Mouse (Mus musculus): ENCODE measurements at regions not wholly inside any gene's neighbourhood (a gene's known extent, or its start where the extent isn't known, plus 50 kb on each side); places are given as distances from the start of the nearest gene placed in this dataset.

DNA sequence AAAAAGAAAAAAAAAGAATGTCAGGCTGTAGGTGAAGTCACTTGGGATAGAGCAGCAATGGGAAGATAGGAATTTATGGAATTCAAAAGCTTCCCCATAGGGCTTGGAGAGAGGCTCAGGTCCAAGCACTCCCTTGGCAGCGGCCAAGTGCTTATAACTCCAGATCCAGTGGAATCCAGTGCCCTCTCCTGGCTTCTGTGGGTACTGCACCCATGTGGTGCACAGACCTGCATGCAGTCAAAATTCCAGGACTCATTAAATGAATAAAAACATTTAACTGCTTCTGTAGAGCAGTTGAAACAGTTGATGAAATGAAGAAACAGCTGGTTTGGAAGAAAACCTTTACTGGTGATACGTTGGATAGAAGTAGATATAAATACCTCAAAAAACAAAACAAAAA, 127.6 kb upstream of the Foxn2 start:
- TF ChIP-seq GATA1 (IDR thresholded peaks at IDR 0.05; ENCODE audit: low read length) (no peak), TAL1 (IDR thresholded peaks at IDR 0.05; ENCODE audit: low read length) (no peak)
